Mouse (Mus musculus) CD4-positive, CD25-positive, alpha-beta regulatory T cell, adult 4 months (primary cell): Measurements from ENCODE around the gene Ptpn9. TPM values are rescaled to one million over a fixed set of nuclear protein-coding genes. Genes with fewer than 3 reads are reported as not detected.

Experiments
- polyA plus RNA-seq, 2 experiments: library from polyadenylated mRNA; unstranded; fragments of 100-300 nt; shearing (Covaris generic); gene quantifications; one replicate each; pipeline ENCODE4 v1.2.1; 2017

Gene Ptpn9
- polyA plus RNA-seq, 2 experiments from 2014 or later, result 3.4 to 5.0 TPM

Other genes starting within 250 kb of the Ptpn9 start
- not detected for gene Lingo1, start 198.5 kb upstream of the Ptpn9 start, polyA plus RNA-seq
- not detected for gene Odf3l1, start 130.2 kb upstream of the Ptpn9 start, polyA plus RNA-seq
- not detected for gene Cspg4, start 129.9 kb upstream of the Ptpn9 start, polyA plus RNA-seq
- 1 to 10 TPM; 3.6 to 4.9 TPM for gene Snx33, start 66.6 kb upstream of the Ptpn9 start, polyA plus RNA-seq
- gene Imp3, start 57.4 kb upstream of the Ptpn9 start, polyA plus RNA-seq, result 10 to 100 TPM; 42.6 to 57.1 TPM
- 10 to 100 TPM; 22.1 to 23.8 TPM for gene Snupn, start 44.0 kb upstream of the Ptpn9 start, polyA plus RNA-seq
- gene Sin3a, start 77.1 kb downstream of the Ptpn9 start, polyA plus RNA-seq, result 10 to 100 TPM; 44.7 to 47.9 TPM
- gene Man2c1, start 135.8 kb downstream of the Ptpn9 start, polyA plus RNA-seq, result 100 to 1,000 TPM in 1 of 2 experiments, 10 to 100 TPM in 1; 41.1 to 119 TPM
- gene Neil1, start 153.4 kb downstream of the Ptpn9 start, polyA plus RNA-seq, result 10 to 100 TPM; 23.4 to 43.1 TPM
- gene Commd4, start 163.4 kb downstream of the Ptpn9 start, polyA plus RNA-seq, result 100 to 1,000 TPM; 295 to 389 TPM
- not detected for gene Trcg1, start 241.6 kb downstream of the Ptpn9 start, polyA plus RNA-seq